Mouse (Mus musculus): ENCODE measurements at regions not wholly inside any gene's neighbourhood (a gene's known extent, or its start where the extent isn't known, plus 50 kb on each side); places are given as distances from the start of the nearest gene placed in this dataset.

GRCm38 (mm10) chr1:76276148-76276547, 730.1 kb downstream of the Slc4a3 start:
- DNase-seq (ENCODE audit: low spot score) = peak; percentile 51

DNA sequence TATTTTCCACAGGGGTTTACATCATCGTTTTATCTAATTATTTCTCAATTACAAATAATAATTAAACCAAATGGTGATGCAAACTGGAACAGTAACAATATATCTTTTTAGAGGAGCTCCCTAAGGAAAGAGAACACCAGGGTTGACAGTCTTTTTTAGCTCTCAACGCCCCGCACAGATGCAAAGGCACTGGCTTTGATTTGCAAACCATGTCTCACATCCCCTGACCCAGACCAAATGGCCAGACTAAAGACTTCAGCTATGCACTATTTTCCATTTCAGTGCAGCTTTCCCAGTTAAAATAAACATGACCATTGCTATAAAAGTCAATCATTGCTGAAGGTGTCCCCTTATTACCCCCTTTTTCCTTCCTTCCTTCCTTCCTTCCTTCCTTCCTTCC, 730.6 kb downstream of the Slc4a3 start:
- Histone ChIP-seq H3K9me3 (replicated peaks; ENCODE audit: control insufficient read depth, low read length) (no peaks in the 10 kb centered on the region), H3K27ac (ENCODE audit: low read depth, low read length) (no peak overlapping the region), H3K36me3 (ENCODE audit: control insufficient read depth, insufficient read depth, low read length) (no peaks in the 10 kb centered on the region), H3K4me1 (ENCODE audit: control insufficient read depth, insufficient read depth, low read length) (no peaks in the 10 kb centered on the region), H3K4me2 (ENCODE audit: low read length) (no peak overlapping the region), H3K27me3 (replicated peaks; ENCODE audit: control insufficient read depth, insufficient read depth, low read length) (no peaks in the 10 kb centered on the region), H3K9ac (ENCODE audit: low read length) (no peak overlapping the region), H3K4me3 (ENCODE audit: low read depth, low read length) (no peak overlapping the region)
- WGBS = 66% methylated on average over 3 of the region's 3 CpGs
- DNase-seq (ENCODE audit: low spot score) = no peak
- no peak for ATAC-seq

More at GRCm38 (mm10) chr1:76276148-76276547, 730.1 kb downstream of the Slc4a3 start:
- Histone ChIP-seq H3K9ac (ENCODE audit: low read length) (no peak overlapping the region), H3K4me1 (ENCODE audit: control insufficient read depth, insufficient read depth, low read length) (no peaks in the 10 kb centered on the region), H3K4me3 (ENCODE audit: low read depth, low read length) (no peak overlapping the region), H3K27ac (ENCODE audit: low read depth, low read length) (no peak overlapping the region), H3K9me3 (replicated peaks; ENCODE audit: control insufficient read depth, low read length) (no peaks in the 10 kb centered on the region), H3K36me3 (ENCODE audit: control insufficient read depth, insufficient read depth, low read length) (no peaks in the 10 kb centered on the region), H3K27me3 (replicated peaks; ENCODE audit: control insufficient read depth, insufficient read depth, low read length) (no peaks in the 10 kb centered on the region), H3K4me2 (ENCODE audit: low read length) (no peak overlapping the region)
- no peak for ATAC-seq
- 34% methylated on average over 7 of the region's 7 CpGs for WGBS

- no peak overlapping the region for H3K4me2 ChIP-seq (ENCODE audit: low read length)
- no peaks in the 10 kb centered on the region for H3K36me3 ChIP-seq (ENCODE audit: control insufficient read depth, insufficient read depth, low read length)
- no peak overlapping the region for H3K27ac ChIP-seq (ENCODE audit: low read depth, low read length)
- no peaks in the 10 kb centered on the region for H3K27me3 ChIP-seq (replicated peaks; ENCODE audit: control insufficient read depth, insufficient read depth, low read length)
- H3K4me1 ChIP-seq (ENCODE audit: control insufficient read depth, insufficient read depth, low read length) = no peaks in the 10 kb centered on the region
- peak; percentile 26 for DNase-seq (ENCODE audit: low spot score)
- no peak for ATAC-seq
- no peaks in the 10 kb centered on the region for H3K9me3 ChIP-seq (replicated peaks; ENCODE audit: control insufficient read depth, low read length)
- WGBS = 41% methylated on average over 3 of the region's 3 CpGs
- no peak overlapping the region for H3K9ac ChIP-seq (ENCODE audit: low read length)
- no peak overlapping the region for H3K4me3 ChIP-seq (ENCODE audit: low read depth, low read length)
These were observed 737.3 kb downstream of the Slc4a3 start for GRCm38 (mm10) chr1:76283322-76283721.

- Histone ChIP-seq H3K27ac (ENCODE audit: low read depth, low read length) (no peak overlapping the region), H3K9ac (ENCODE audit: low read length) (no peak overlapping the region), H3K4me1 (ENCODE audit: control insufficient read depth, insufficient read depth, low read length) (no peaks in the 10 kb centered on the region), H3K4me2 (ENCODE audit: low read length) (no peak overlapping the region), H3K27me3 (replicated peaks; ENCODE audit: control insufficient read depth, insufficient read depth, low read length) (no peaks in the 10 kb centered on the region), H3K9me3 (replicated peaks; ENCODE audit: control insufficient read depth, low read length) (no peaks in the 10 kb centered on the region), H3K4me3 (ENCODE audit: low read depth, low read length) (no peak overlapping the region), H3K36me3 (ENCODE audit: control insufficient read depth, insufficient read depth, low read length) (no peaks in the 10 kb centered on the region)
- DNase-seq (ENCODE audit: low spot score) (no peak), ATAC-seq (no peak)
- WGBS = 85% methylated on average over 4 of the region's 4 CpGs
These were observed 777.0 kb downstream of the Slc4a3 start for GRCm38 (mm10) chr1:76322943-76323559.

GRCm38 (mm10) chr1:76323592-76323991, 777.5 kb downstream of the Slc4a3 start:
- WGBS = 78% methylated on average over 4 of the region's 4 CpGs
- Histone ChIP-seq H3K9ac (ENCODE audit: low read length) (no peak overlapping the region), H3K4me3 (ENCODE audit: low read depth, low read length) (no peak overlapping the region), H3K36me3 (ENCODE audit: control insufficient read depth, insufficient read depth, low read length) (no peaks in the 10 kb centered on the region), H3K27me3 (replicated peaks; ENCODE audit: control insufficient read depth, insufficient read depth, low read length) (no peaks in the 10 kb centered on the region), H3K4me2 (ENCODE audit: low read length) (no peak overlapping the region), H3K27ac (ENCODE audit: low read depth, low read length) (no peak overlapping the region), H3K9me3 (replicated peaks; ENCODE audit: control insufficient read depth, low read length) (no peaks in the 10 kb centered on the region), H3K4me1 (ENCODE audit: control insufficient read depth, insufficient read depth, low read length) (no peaks in the 10 kb centered on the region)
- ATAC-seq (no peak), DNase-seq (ENCODE audit: low spot score) (no peak)

- no peak for ATAC-seq
- H3K27me3 ChIP-seq (replicated peaks; ENCODE audit: control insufficient read depth, insufficient read depth, low read length) = no peaks in the 10 kb centered on the region
- DNase-seq (ENCODE audit: low spot score) = no peak
These were observed 789.9 kb downstream of the Slc4a3 start for GRCm38 (mm10) chr1:76336011-76336410.

DNA sequence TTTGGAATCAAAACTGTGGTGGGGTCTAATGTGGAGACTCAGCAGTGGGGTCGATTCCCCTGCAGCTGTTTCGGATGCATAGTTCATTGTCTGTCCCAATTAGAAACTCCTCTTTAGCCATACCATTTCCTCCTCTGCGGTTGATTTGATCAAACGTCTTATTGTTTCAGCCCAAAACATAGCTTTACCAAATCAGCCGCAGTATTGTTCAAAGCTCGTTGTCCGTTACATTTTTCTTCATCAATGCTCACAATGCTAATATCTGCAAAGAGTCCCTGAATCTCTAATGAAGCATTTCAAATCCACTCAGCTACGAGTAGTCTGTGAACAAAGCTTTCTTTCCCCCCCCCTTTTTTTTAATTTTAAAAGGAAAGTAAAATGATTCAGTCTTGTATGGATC, 816.0 kb downstream of the Slc4a3 start:
- H3K36me3 ChIP-seq (ENCODE audit: control insufficient read depth, insufficient read depth, low read length) = no peaks in the 10 kb centered on the region
- no peak overlapping the region for H3K9ac ChIP-seq (ENCODE audit: low read length)
- no peak overlapping the region for H3K4me2 ChIP-seq (ENCODE audit: low read length)
- 44% methylated on average over 8 of the region's 8 CpGs for WGBS
- no peaks in the 10 kb centered on the region for H3K27me3 ChIP-seq (replicated peaks; ENCODE audit: control insufficient read depth, insufficient read depth, low read length)
- H3K4me1 ChIP-seq (ENCODE audit: control insufficient read depth, insufficient read depth, low read length) = no peaks in the 10 kb centered on the region
- DNase-seq (ENCODE audit: low spot score) (peak; percentile 9), ATAC-seq (no peak)
- no peaks in the 10 kb centered on the region for H3K9me3 ChIP-seq (replicated peaks; ENCODE audit: control insufficient read depth, low read length)
- no peak overlapping the region for H3K27ac ChIP-seq (ENCODE audit: low read depth, low read length)
- no peak overlapping the region for H3K4me3 ChIP-seq (ENCODE audit: low read depth, low read length)

More at GRCm38 (mm10) chr1:76336011-76336410, 789.9 kb downstream of the Slc4a3 start:
- H3K4me2 ChIP-seq (ENCODE audit: low read length) = no peak overlapping the region
- no peaks in the 10 kb centered on the region for H3K36me3 ChIP-seq (ENCODE audit: control insufficient read depth, insufficient read depth, low read length)
- no peak overlapping the region for H3K4me3 ChIP-seq (ENCODE audit: low read depth, low read length)
- no peaks in the 10 kb centered on the region for H3K9me3 ChIP-seq (replicated peaks; ENCODE audit: control insufficient read depth, low read length)
- H3K27ac ChIP-seq (ENCODE audit: low read depth, low read length) = no peak overlapping the region
- no peak overlapping the region for H3K9ac ChIP-seq (ENCODE audit: low read length)
- H3K4me1 ChIP-seq (ENCODE audit: control insufficient read depth, insufficient read depth, low read length) = no peaks in the 10 kb centered on the region

DNA sequence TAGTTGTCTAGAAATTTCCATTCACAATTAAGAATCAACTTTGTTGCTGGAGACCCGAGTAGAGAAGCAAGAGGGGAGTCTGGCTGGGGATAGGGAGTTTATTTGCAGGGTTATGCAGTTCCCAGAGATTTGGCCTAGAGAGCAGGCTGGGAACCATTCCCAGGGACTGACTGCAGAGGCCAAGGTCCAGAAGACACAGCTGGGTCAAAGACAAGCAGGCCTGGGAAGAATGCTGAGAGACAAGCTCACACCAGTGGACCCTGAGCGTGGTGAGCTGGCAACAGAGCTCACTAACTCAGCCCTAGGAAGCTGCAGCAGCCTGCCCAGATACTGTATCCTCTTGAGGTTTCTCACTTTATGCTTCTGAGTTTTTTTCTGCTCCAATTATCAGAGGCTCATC, 827.9 kb downstream of the Slc4a3 start:
- no peak for ATAC-seq
- no peak overlapping the region for H3K4me2 ChIP-seq (ENCODE audit: low read length)
- no peaks in the 10 kb centered on the region for H3K36me3 ChIP-seq (ENCODE audit: control insufficient read depth, insufficient read depth, low read length)
- no peak overlapping the region for H3K4me3 ChIP-seq (ENCODE audit: low read depth, low read length)
- DNase-seq (ENCODE audit: low spot score) = no peak
- no peak overlapping the region for H3K27ac ChIP-seq (ENCODE audit: low read depth, low read length)
- no peaks in the 10 kb centered on the region for H3K4me1 ChIP-seq (ENCODE audit: control insufficient read depth, insufficient read depth, low read length)
- H3K27me3 ChIP-seq (replicated peaks; ENCODE audit: control insufficient read depth, insufficient read depth, low read length) = no peaks in the 10 kb centered on the region
- H3K9me3 ChIP-seq (replicated peaks; ENCODE audit: control insufficient read depth, low read length) = no peaks in the 10 kb centered on the region
- 73% methylated on average over 2 of the region's 2 CpGs for WGBS
- no peak overlapping the region for H3K9ac ChIP-seq (ENCODE audit: low read length)

DNA sequence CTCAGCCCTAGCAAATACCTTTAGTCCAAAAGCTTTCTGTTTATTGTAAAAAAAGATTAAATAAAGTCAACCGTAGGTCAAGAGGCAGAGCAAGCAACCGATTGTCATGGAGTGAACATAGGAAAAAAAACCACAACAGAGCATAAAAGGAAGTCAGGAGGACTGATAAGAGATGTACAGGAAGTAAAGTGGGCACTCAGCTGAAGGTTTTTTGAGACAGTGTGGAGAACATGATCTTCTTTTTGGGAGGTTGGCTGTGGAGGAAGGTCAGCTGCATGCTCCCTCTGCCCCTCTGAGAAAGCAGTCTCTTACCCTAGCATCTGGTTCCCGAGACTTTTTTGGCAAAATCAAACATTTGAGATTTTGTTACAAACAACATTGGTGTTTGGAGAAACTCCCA, 832.1 kb downstream of the Slc4a3 start:
- no peak overlapping the region for H3K4me2 ChIP-seq (ENCODE audit: low read length)
- H3K4me1 ChIP-seq (ENCODE audit: control insufficient read depth, insufficient read depth, low read length) = no peaks in the 10 kb centered on the region
- H3K27me3 ChIP-seq (replicated peaks; ENCODE audit: control insufficient read depth, insufficient read depth, low read length) = no peaks in the 10 kb centered on the region
- ATAC-seq (no peak), DNase-seq (ENCODE audit: low spot score) (no peak)
- H3K27ac ChIP-seq (ENCODE audit: low read depth, low read length) = no peak overlapping the region
- 87% methylated on average over 3 of the region's 3 CpGs for WGBS
- no peaks in the 10 kb centered on the region for H3K9me3 ChIP-seq (replicated peaks; ENCODE audit: control insufficient read depth, low read length)
- no peaks in the 10 kb centered on the region for H3K36me3 ChIP-seq (ENCODE audit: control insufficient read depth, insufficient read depth, low read length)
- no peak overlapping the region for H3K4me3 ChIP-seq (ENCODE audit: low read depth, low read length)
- H3K9ac ChIP-seq (ENCODE audit: low read length) = no peak overlapping the region
